Mouse (Mus musculus): ENCODE measurements at regions not wholly inside any gene's neighbourhood (a gene's known extent, or its start where the extent isn't known, plus 50 kb on each side); places are given as distances from the start of the nearest gene placed in this dataset.

- DNase-seq = peak; percentile 27
Observed at GRCm38 (mm10) chr2:52804106-52804825, 53.4 kb upstream of the Fmnl2 start.

- no peak for DNase-seq
Observed at GRCm38 (mm10) chr2:52804826-52805149, 52.9 kb upstream of the Fmnl2 start.

GRCm38 (mm10) chr2:52807826-52808225, 49.8 kb upstream of the Fmnl2 start:
- no peak for DNase-seq

Data from heart, postnatal 4 days (tissue).